Mouse (Mus musculus): ENCODE measurements around the gene Sort1.

- TF ChIP-seq CHD2 (IDR thresholded peaks at IDR 0.05; ENCODE audit: low read depth, low read length) (no peak), ZNF384 (IDR thresholded peaks at IDR 0.05; ENCODE audit: low read depth, low read length) (no peak), HCFC1 (IDR thresholded peaks at IDR 0.05; ENCODE audit: borderline replicate concordance, insufficient read depth, low read length) (no peak), ZC3H11A (IDR thresholded peaks at IDR 0.05; ENCODE audit: borderline replicate concordance, low read depth, low read length) (no peak)
These were observed 12.6 kb downstream of the Sort1 start for GRCm38 (mm10) chr3:108296220-108297049.
